Mouse (Mus musculus) heart, embryonic 11.5 days (tissue): ENCODE results near the gene Lzts3. TPM values are rescaled to one million over a fixed set of nuclear protein-coding genes. Genes with fewer than 3 reads are reported as not detected.
"Not testable (repeated sequence)": the region's sequence is repeated elsewhere in the genome, so short reads cannot be mapped to it uniquely, and the experiment has no call there.

Experiments
- ATAC-seq: fragments of 200-750 bp; cut with Nextera tagmentation; replicated peaks from 2 replicates; pipeline ENCODE4 v1.8.0; 2017; ENCODE audit warnings: moderate library complexity; ENCODE audit not compliant: insufficient number of reproducible peaks, low FRiP score, low TSS enrichment
- H3K27ac ChIP-seq: fragments of 300-500 bp; sonication (generic); 2 replicates; pipeline ENCODE4 v1.5.1; 2014; ENCODE audit warnings: mild to moderate bottlenecking, low read depth, low read length
- H3K27me3 ChIP-seq: fragments of 300-500 bp; sonication (generic); 2 replicates; pipeline ENCODE4 v1.6.1; 2014; ENCODE audit warnings: mild to moderate bottlenecking, low read length, mixed read lengths; ENCODE audit not compliant: control insufficient read depth, insufficient read depth
- H3K36me3 ChIP-seq: fragments of 300-500 bp; sonication (generic); 2 replicates; pipeline ENCODE4 v1.6.1; 2014; ENCODE audit warnings: mild to moderate bottlenecking, low read length, moderate library complexity, mixed read lengths; ENCODE audit not compliant: control insufficient read depth, insufficient read depth
- H3K4me1 ChIP-seq: fragments of 300-500 bp; sonication (generic); 2 replicates; pipeline ENCODE4 v1.6.1; 2014; ENCODE audit warnings: low read length; ENCODE audit not compliant: control insufficient read depth, insufficient read depth
- H3K4me2 ChIP-seq: fragments of 300-500 bp; sonication (generic); 2 replicates; pipeline ENCODE4 v1.6.1; 2014; ENCODE audit warnings: mild to moderate bottlenecking, moderate library complexity
- H3K4me3 ChIP-seq: fragments of 300-500 bp; sonication (generic); 2 replicates; pipeline ENCODE4 v1.5.1; 2014; ENCODE audit warnings: low read depth, low read length
- H3K9ac ChIP-seq: fragments of 300-500 bp; sonication (generic); 2 replicates; pipeline ENCODE4 v1.6.1; 2014; ENCODE audit warnings: mild to moderate bottlenecking, low read depth, low read length, moderate library complexity
- H3K9me3 ChIP-seq: fragments of 300-500 bp; sonication (generic); replicated peaks from 2 replicates; pipeline ENCODE4 v1.6.1; 2016; ENCODE audit warnings: low read length; ENCODE audit not compliant: control insufficient read depth
- WGBS: fragments of 180-500 bp; shearing (Covaris S2); extraction: QIAGEN DNeasy Blood & Tissue Kit; methylation state at CpG from one replicate; pipeline ENCODE4 v1.1.7; 2014; ENCODE audit not compliant: insufficient replicate concordance; 5-methylcytosine and 5-hydroxymethylcytosine counted together
- polyA plus RNA-seq: library from polyadenylated mRNA; unstranded; fragments of >200 nt; fragmentation: Nextera tagmentation; extraction: Ambion mirVana; gene quantifications from 2 replicates; pipeline ENCODE4 v1.2.1, GENCODE M21; 2014

Gene Lzts3
- polyA plus RNA-seq, 1 experiment from 2014 or later, result 0.69 TPM

DNA sequence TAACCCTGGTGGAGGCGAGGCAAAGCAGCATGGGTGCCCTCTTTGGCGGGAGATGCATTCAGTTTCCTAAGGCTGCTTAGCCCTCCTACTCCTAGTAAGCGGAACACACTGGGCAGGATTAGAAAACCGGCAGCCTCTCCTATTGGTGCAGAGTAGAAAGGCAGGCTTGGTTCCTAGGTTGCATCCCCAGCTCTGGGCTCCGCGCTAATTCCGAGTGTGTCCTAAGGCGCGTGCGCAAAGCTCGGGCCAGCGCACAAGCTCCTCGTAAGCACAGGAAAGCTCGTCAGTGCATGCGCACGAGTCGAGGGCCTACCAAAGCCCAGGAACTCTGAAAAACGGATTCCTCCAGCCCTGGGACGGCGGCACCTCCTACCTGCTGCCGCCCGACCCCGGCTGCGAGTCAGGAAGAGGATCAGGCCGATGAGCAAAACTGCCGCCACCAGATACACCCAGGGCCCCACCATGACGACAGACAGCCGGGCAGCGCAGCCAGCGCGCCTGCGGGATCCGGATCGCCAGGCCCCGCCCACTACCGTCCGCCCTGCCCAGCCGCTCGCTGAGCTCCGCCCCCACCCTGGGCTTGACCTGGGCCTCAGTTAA is 21.6 kb upstream of the Lzts3 start, which contains the start of gene Ddrgk1:
Gene Ddrgk1 (minus strand): TSS at position 558 of the 600 bp plus-strand sequence.
- H3K4me3 ChIP-seq, result peak within 1 kb of the TSS; percentile 52
- no peaks in the 10 kb centered on the region for H3K9me3 ChIP-seq
- peak within 1 kb of the TSS; percentile 87 for H3K9ac ChIP-seq
- peak; percentile 94 for ATAC-seq
- H3K27me3 ChIP-seq, result no peaks in the 10 kb centered on the region
- WGBS, result under 1% methylated on average over 40 of the region's 40 CpGs
- peak within 1 kb of the TSS; percentile 80 for H3K4me2 ChIP-seq
- peaks cover 11% of the 10 kb centered on the region; the same call in 1 of the 2 replicates for H3K36me3 ChIP-seq
- H3K4me1 ChIP-seq, result peaks cover 15% of the 10 kb centered on the region
- H3K27ac ChIP-seq, result peak within 1 kb of the TSS; percentile 95

DNA sequence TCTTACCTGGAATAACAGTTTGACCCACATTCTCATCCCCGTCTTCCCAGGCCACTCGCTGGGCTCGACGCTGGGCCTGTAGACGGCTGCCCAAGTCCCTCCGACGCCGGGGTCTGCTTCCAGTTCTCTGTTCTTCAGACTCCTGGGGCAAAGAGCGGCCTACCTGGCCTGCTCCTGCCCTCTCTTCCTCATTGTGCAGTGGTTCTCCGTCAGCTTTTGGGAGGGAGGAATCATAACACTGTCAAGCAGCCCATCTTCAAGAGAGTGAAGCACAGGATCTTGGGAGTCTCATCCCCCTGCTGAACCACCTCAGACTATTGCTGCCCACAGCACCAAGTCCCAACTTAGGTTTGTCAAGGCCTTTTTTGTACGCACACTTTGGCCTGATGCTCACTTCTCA is 20.7 kb upstream of the Lzts3 start:
- H3K4me3 ChIP-seq, result peak overlapping the region; percentile 52
- 86% methylated on average over 11 of the region's 11 CpGs for WGBS
- H3K36me3 ChIP-seq, result peaks cover 11% of the 10 kb centered on the region; the same call in 1 of the 2 replicates
- H3K27ac ChIP-seq, result no peak overlapping the region
- H3K4me1 ChIP-seq, result peaks cover 13% of the 10 kb centered on the region
- no peaks in the 10 kb centered on the region for H3K9me3 ChIP-seq
- H3K27me3 ChIP-seq, result no peaks in the 10 kb centered on the region
- peak overlapping the region; percentile 35; the same call in 1 of the 2 replicates for H3K9ac ChIP-seq
- no peak for ATAC-seq
- H3K4me2 ChIP-seq, result peak overlapping the region; percentile 80

DNA sequence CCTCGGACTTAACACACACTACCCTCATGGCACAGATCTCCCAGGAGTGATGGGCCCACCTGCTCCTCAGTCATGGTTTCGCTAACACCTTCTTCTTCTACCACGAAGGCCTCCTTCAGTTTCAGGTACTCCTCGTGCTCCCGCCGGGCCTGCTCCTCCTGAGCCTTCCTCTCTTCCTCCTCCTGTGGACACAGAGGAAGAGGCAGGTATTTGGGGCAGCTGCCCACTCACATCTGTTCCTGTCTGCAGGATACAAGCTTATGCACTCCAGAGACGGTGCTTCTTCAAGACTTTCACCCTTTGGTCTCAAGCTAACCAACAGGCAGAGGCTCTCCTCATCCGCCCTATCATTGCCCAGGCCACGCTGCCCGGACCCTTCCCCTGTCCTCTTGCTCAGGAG is 15.9 kb upstream of the Lzts3 start:
- H3K4me1 ChIP-seq, result peaks cover 6% of the 10 kb centered on the region
- no peaks in the 10 kb centered on the region for H3K27me3 ChIP-seq
- WGBS, result 94% methylated on average over 10 of the region's 10 CpGs
- H3K36me3 ChIP-seq, result peaks cover 31% of the 10 kb centered on the region
- no peak overlapping the region for H3K27ac ChIP-seq
- ATAC-seq, result no peak
- no peak overlapping the region for H3K9ac ChIP-seq
- no peaks in the 10 kb centered on the region for H3K9me3 ChIP-seq
- no peak overlapping the region for H3K4me2 ChIP-seq
- H3K4me3 ChIP-seq, result no peak overlapping the region

DNA sequence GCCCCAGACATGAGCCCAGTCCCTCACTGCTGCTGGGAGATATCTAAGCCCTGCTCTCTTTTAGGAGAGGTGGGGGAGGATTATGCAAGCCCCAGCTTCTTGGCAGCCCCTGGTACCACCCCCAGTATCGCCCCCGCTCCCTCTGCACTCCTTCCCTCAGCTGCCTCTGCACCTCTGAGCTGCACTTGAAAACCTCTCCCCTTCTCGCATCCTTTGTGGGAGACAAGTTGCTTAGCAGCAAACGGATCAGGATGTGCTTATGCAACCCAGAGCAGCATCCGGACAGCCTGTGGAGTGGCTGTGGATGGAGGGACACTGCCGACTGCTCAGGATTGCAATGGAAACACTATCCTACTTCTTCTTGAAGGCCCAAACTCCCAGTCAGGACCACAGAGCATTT is 14.9 kb upstream of the Lzts3 start:
- no peak for ATAC-seq
- Histone ChIP-seq H3K27ac (no peak overlapping the region), H3K36me3 (peaks cover 31% of the 10 kb centered on the region), H3K9me3 (no peaks in the 10 kb centered on the region), H3K9ac (no peak overlapping the region), H3K4me2 (no peak overlapping the region), H3K4me1 (no peaks in the 10 kb centered on the region), H3K4me3 (no peak overlapping the region), H3K27me3 (no peaks in the 10 kb centered on the region)
- WGBS, result 83% methylated on average over 6 of the region's 6 CpGs

DNA sequence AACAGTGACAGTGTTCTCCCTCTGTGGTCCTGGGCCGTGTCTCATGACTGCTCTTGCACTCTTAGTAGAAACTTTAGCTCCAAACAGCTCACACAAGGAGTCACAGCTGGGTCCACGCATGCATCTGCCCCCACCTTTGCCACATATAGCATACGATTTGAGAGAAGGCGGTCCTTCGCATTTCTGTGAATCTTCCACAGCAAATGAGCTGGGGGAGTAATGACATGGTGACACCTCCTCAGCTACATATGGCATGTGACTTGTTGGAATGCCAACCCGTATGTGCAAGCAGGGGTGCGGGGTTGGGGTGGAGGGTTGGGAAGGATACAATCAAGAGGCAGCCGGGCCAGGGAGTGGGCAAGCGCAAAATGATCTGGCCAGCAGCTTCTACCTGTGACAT is 13.9 kb upstream of the Lzts3 start:
- WGBS, result 86% methylated on average over 9 of the region's 9 CpGs
- no peak for ATAC-seq
- Histone ChIP-seq H3K27ac (peak overlapping the region; percentile 76), H3K4me3 (no peak overlapping the region), H3K4me2 (no peak overlapping the region), H3K27me3 (no peaks in the 10 kb centered on the region), H3K9ac (no peak overlapping the region), H3K4me1 (no peaks in the 10 kb centered on the region), H3K9me3 (no peaks in the 10 kb centered on the region), H3K36me3 (peaks cover 28% of the 10 kb centered on the region)

DNA sequence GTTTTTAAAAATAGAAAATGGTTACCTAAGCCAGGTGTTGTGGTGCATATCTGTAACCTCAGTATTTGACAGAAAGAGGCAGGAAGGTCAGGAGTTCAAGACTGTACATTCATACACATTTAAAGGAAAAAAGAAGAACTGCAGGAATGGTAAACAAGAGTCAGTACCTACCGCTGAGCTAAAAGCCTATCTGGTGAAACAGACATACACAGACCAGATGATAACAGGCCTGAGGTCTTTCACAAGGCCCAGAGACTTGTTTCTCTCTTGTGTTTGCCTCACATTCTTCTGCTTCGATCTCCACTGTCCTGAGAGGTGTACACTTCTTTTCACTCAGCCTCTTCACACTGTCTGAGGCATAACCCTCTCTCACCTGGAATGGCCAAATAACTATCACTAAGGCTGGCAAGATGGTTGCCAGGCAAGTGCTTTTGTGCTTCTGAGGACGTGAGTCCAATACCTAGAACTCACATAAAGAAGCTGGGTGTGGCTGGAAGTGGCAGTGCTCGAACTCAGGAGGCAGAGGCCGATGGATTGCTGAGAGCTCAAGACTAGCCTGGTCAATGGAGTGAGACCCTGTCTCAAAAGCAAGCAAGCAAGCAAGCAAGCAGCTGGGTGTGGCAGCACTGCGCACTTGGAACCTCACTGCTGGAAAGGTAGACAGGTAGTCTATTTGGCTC is 13.2 kb upstream of the Lzts3 start:
- ATAC-seq, result peak; percentile 77
- no peak overlapping the region for H3K4me3 ChIP-seq
- no peak overlapping the region for H3K9ac ChIP-seq
- H3K27ac ChIP-seq, result peak overlapping the region; percentile 76
- H3K4me2 ChIP-seq, result no peak overlapping the region
- 77% methylated on average over 6 of the region's 6 CpGs for WGBS
- no peaks in the 10 kb centered on the region for H3K4me1 ChIP-seq
- peaks cover 22% of the 10 kb centered on the region for H3K36me3 ChIP-seq
- no peaks in the 10 kb centered on the region for H3K9me3 ChIP-seq
- H3K27me3 ChIP-seq, result no peaks in the 10 kb centered on the region

DNA sequence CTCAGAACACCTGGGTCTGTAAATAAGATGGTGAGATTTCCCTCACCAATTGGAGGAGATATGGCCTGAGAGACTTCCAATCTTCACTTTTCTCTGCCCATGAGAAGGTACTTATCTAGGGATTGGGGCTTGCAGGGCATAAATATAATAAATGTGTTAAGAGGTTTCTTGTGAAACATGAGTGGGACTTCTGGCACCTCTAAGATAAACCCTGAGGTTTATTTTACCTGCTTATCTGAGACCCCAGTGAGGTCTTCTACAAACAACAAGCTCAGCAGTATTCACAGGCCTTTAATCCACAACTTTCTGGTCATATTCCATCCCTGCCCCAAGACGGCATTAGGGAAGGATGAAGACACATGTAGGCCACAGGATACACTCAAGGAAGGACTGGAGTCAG is 11.2 kb upstream of the Lzts3 start:
- WGBS, result 71% methylated on average over 1 of the region's 1 CpGs
- no peaks in the 10 kb centered on the region for H3K9me3 ChIP-seq
- H3K27me3 ChIP-seq, result no peaks in the 10 kb centered on the region
- no peaks in the 10 kb centered on the region for H3K4me1 ChIP-seq
- H3K4me3 ChIP-seq, result no peak overlapping the region
- peaks cover 20% of the 10 kb centered on the region for H3K36me3 ChIP-seq
- no peak overlapping the region for H3K9ac ChIP-seq
- no peak overlapping the region for H3K27ac ChIP-seq
- no peak for ATAC-seq
- H3K4me2 ChIP-seq, result no peak overlapping the region

DNA sequence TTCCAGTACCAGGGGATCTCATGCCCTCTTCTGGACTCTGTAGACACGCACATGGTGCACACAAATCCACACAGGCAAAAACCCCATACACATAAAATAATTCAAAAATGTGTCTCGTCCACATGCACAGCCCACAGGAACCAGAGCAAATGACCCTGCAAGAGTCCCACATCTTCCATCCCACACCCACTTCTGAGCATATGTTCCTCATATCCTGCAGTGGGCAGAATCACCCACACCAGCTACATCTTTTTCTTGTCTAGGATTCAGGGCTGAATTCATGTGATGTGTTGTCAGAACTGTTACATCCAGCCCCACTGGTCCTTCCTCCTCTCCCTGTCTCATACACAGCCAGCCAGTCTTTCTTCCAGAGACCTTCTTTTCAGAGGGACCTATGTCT is 10.7 kb upstream of the Lzts3 start:
- H3K4me2 ChIP-seq, result no peak overlapping the region
- H3K27me3 ChIP-seq, result no peaks in the 10 kb centered on the region
- H3K9me3 ChIP-seq, result no peaks in the 10 kb centered on the region
- no peak for ATAC-seq
- no peak overlapping the region for H3K9ac ChIP-seq
- H3K4me1 ChIP-seq, result no peaks in the 10 kb centered on the region
- no peak overlapping the region for H3K4me3 ChIP-seq
- H3K36me3 ChIP-seq, result peaks cover 20% of the 10 kb centered on the region
- WGBS, result 94% methylated on average over 2 of the region's 2 CpGs
- no peak overlapping the region for H3K27ac ChIP-seq

DNA sequence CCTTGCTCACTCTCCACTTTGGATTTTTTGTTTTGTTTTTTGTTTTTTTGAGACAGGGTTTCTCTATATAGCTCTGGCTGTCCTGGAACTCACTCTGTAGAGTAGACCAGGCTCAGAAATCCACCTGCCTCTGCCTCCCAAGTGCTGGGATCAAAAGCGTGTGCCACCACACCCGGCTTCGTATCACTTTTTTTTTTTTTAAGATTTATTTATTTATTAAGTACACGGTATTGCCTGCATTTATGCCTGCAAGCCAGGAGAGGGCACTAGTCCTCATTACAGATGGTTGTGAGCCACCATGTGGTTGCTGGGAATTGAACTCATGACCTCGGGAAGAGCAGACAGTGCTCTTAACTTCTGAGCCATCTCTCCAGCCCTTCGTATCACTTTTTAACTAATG is 6.4 kb upstream of the Lzts3 start:
- not testable (repeated sequence) for H3K9me3 ChIP-seq, H3K9ac ChIP-seq, H3K27ac ChIP-seq, H3K27me3 ChIP-seq, H3K4me2 ChIP-seq, H3K36me3 ChIP-seq, ATAC-seq, H3K4me3 ChIP-seq, H3K4me1 ChIP-seq
- 77% methylated on average over 6 of the region's 6 CpGs for whole genome bisulfite sequencing
